Mouse (Mus musculus) stomach, postnatal 0 days (tissue): ENCODE results near the gene Epb41l1. TPM values are rescaled to one million over a fixed set of nuclear protein-coding genes. Genes with fewer than 3 reads are reported as not detected.

Experiments used
- ATAC-seq: fragments of 200-750 bp; cut with Nextera tagmentation; 2 replicates; pipeline ENCODE4 v1.8.0; 2017; ENCODE audit not compliant: low FRiP score, low TSS enrichment
- DNase-seq: peaks from one replicate; pipeline ENCODE4 v3.0.0-alpha.2; 2016; ENCODE audit warnings: low spot score
- H3K27ac ChIP-seq: fragments of 300-500 bp; sonication (generic); replicated peaks from 2 replicates; pipeline ENCODE4 v1.5.1; 2014; ENCODE audit warnings: mild to moderate bottlenecking, control low read depth
- H3K27me3 ChIP-seq: fragments of 300-500 bp; sonication (generic); 2 replicates; pipeline ENCODE4 v1.6.1; 2014; ENCODE audit warnings: low read length; ENCODE audit not compliant: control insufficient read depth, insufficient read depth
- H3K36me3 ChIP-seq: fragments of 300-500 bp; sonication (generic); 2 replicates; pipeline ENCODE4 v1.6.1; 2014; ENCODE audit warnings: low read length, mixed read lengths; ENCODE audit not compliant: control insufficient read depth, insufficient read depth
- H3K4me1 ChIP-seq: fragments of 300-500 bp; sonication (generic); replicated peaks from 2 replicates; pipeline ENCODE4 v1.6.1; 2014; ENCODE audit warnings: antibody characterized with exemption; ENCODE audit not compliant: control insufficient read depth, insufficient read depth
- H3K4me2 ChIP-seq: fragments of 300-500 bp; sonication (generic); replicated peaks from 2 replicates; pipeline ENCODE4 v1.6.1; 2014; ENCODE audit warnings: low read depth, mild to moderate bottlenecking, control low read depth, moderate library complexity
- H3K4me3 ChIP-seq: fragments of 300-500 bp; sonication (generic); 2 replicates; pipeline ENCODE4 v1.5.1; 2014; ENCODE audit warnings: low read depth, low read length, control low read depth
- H3K9ac ChIP-seq: fragments of 300-500 bp; sonication (generic); 2 replicates; pipeline ENCODE4 v1.6.1; 2014; ENCODE audit warnings: mild to moderate bottlenecking, low read length, control low read depth, mixed read lengths
- H3K9me3 ChIP-seq: fragments of 300-500 bp; sonication (generic); 2 replicates; pipeline ENCODE4 v1.6.1; 2016; ENCODE audit warnings: low read length; ENCODE audit not compliant: control insufficient read depth
- CTCF ChIP-seq: IDR thresholded peaks from 2 replicates; pipeline ENCODE4 v1.5.1; 2016; ENCODE audit warnings: antibody characterized with exemption, low read depth, mild to moderate bottlenecking, moderate library complexity
- EP300 ChIP-seq: optimal IDR thresholded peaks from 2 replicates; pipeline ENCODE3; 2016; ENCODE audit warnings: antibody characterized with exemption
- WGBS: fragments of 180-500 bp; shearing (Covaris S2); extraction: QIAGEN DNeasy Blood & Tissue Kit; methylation state at CpG from one replicate; pipeline ENCODE4 v1.1.7; 2014; 5-methylcytosine and 5-hydroxymethylcytosine counted together
- polyA plus RNA-seq: library from polyadenylated mRNA; unstranded; fragments of >200 nt; fragmentation: Nextera tagmentation; extraction: Ambion mirVana; gene quantifications from 2 replicates; pipeline ENCODE4 v1.2.1, GENCODE M21; 2015

The Epb41l1 gene
- polyA plus RNA-seq, 1 experiment from 2014 or later, result 1.7 TPM

- DNase-seq (peak; percentile 62), ATAC-seq (peak; percentile 64)
- peaks cover 4% of the 10 kb centered on the region; the same call in 1 of the 2 replicates for H3K4me1 ChIP-seq
- peak overlapping the region; percentile 82 for H3K27ac ChIP-seq
- no peak overlapping the region for H3K9ac ChIP-seq
- peak overlapping the region; percentile 12 for H3K4me2 ChIP-seq
- H3K27me3 ChIP-seq, result no peaks in the 10 kb centered on the region
- H3K9me3 ChIP-seq, result no peaks in the 10 kb centered on the region
- H3K4me3 ChIP-seq, result no peak overlapping the region
- no peak for TF ChIP-seq CTCF
- no peak for TF ChIP-seq EP300
- 46% methylated on average over 9 of the region's 9 CpGs for WGBS
- H3K36me3 ChIP-seq, result no peaks in the 10 kb centered on the region
These were observed 25.9 kb downstream of the Epb41l1 start for GRCm38 (mm10) chr2:156446489-156447035.

- H3K4me2 ChIP-seq, result no peak overlapping the region; the same call in 1 of the 2 replicates
- 12% methylated on average over 10 of the region's 10 CpGs for WGBS
- ATAC-seq (peak; percentile 81), DNase-seq (peak; percentile 89)
- H3K9me3 ChIP-seq, result no peaks in the 10 kb centered on the region
- H3K4me3 ChIP-seq, result no peak overlapping the region
- no peaks in the 10 kb centered on the region for H3K36me3 ChIP-seq
- TF ChIP-seq EP300 (peak; percentile 72), CTCF (no peak; the same call in 1 of the 2 replicates)
- peaks cover 6% of the 10 kb centered on the region; the same call in 1 of the 2 replicates for H3K4me1 ChIP-seq
- peak overlapping the region; percentile 82 for H3K27ac ChIP-seq
- no peaks in the 10 kb centered on the region for H3K27me3 ChIP-seq
- H3K9ac ChIP-seq, result no peak overlapping the region; the same call in 1 of the 2 replicates
These were observed 26.9 kb downstream of the Epb41l1 start for GRCm38 (mm10) chr2:156447413-156448295.

- Histone ChIP-seq H3K4me1 (0 out of 2 replicates have a peak, but pooled peaks cover 4% of the 10 kb centered on the region), H3K36me3 (no peaks in the 10 kb centered on the region)
- ATAC-seq, result peak; percentile 61
These were observed 30.8 kb downstream of the Epb41l1 start for GRCm38 (mm10) chr2:156451225-156452148.

GRCm38 (mm10) chr2:156452149-156452536 lies 31.4 kb downstream of the Epb41l1 start:
- 70% methylated on average over 7 of the region's 7 CpGs for WGBS
- Histone ChIP-seq H3K9ac (no peak overlapping the region), H3K4me2 (no peak overlapping the region), H3K36me3 (no peaks in the 10 kb centered on the region), H3K27me3 (no peaks in the 10 kb centered on the region), H3K9me3 (no peaks in the 10 kb centered on the region), H3K4me3 (no peak overlapping the region), H3K27ac (no peak overlapping the region), H3K4me1 (0 out of 2 replicates have a peak, but pooled peaks cover 4% of the 10 kb centered on the region)
- TF ChIP-seq EP300 (no peak), CTCF (no peak)
- DNase-seq, result no peak
- ATAC-seq, result no peak

More at GRCm38 (mm10) chr2:156451225-156452148, 30.8 kb downstream of the Epb41l1 start:
- DNase-seq, result peak; percentile 74
- TF ChIP-seq CTCF, result no peak
- TF ChIP-seq EP300, result no peak
- no peak overlapping the region for H3K4me3 ChIP-seq
- no peak overlapping the region for H3K9ac ChIP-seq
- peak overlapping the region; percentile 69; the same call in 1 of the 2 replicates for H3K27ac ChIP-seq
- no peaks in the 10 kb centered on the region for H3K9me3 ChIP-seq
- no peak overlapping the region for H3K4me2 ChIP-seq
- 60% methylated on average over 13 of the region's 13 CpGs for WGBS
- no peaks in the 10 kb centered on the region for H3K27me3 ChIP-seq

GRCm38 (mm10) chr2:156453822-156454221 lies 33.1 kb downstream of the Epb41l1 start:
- TF ChIP-seq EP300, result no peak
- TF ChIP-seq CTCF, result no peak
- Histone ChIP-seq H3K4me2 (no peak overlapping the region), H3K9me3 (no peaks in the 10 kb centered on the region), H3K36me3 (no peaks in the 10 kb centered on the region), H3K27me3 (no peaks in the 10 kb centered on the region), H3K4me3 (no peak overlapping the region), H3K9ac (no peak overlapping the region), H3K4me1 (peaks cover 2% of the 10 kb centered on the region; the same call in 1 of the 2 replicates), H3K27ac (no peak overlapping the region)
- DNase-seq, result peak; percentile 21
- ATAC-seq, result no peak
- 66% methylated on average over 7 of the region's 7 CpGs for WGBS
